Mouse (Mus musculus): ENCODE measurements around the gene Wwox. TPM values are rescaled to one million over a fixed set of nuclear protein-coding genes. Genes with fewer than 3 reads are reported as not detected.

Wwox gene
- polyA plus RNA-seq, 1 experiment from 2014 or later, result 11.6 TPM

- Histone ChIP-seq H3K9ac (replicated peaks; ENCODE audit: low read depth) (no peak overlapping the region), H3K9me3 (ENCODE audit: low read length) (no peaks in the 10 kb centered on the region), H3K27ac (ENCODE audit: low read length) (no peak overlapping the region), H3K4me1 (ENCODE audit: insufficient read depth, low read depth, low read length) (no peaks in the 10 kb centered on the region), H3K4me2 (replicated peaks; ENCODE audit: low read depth, low read length) (no peak overlapping the region), H3K36me3 (ENCODE audit: insufficient read depth, low read length) (no peaks in the 10 kb centered on the region), H3K4me3 (ENCODE audit: low read depth, low read length) (no peak overlapping the region), H3K27me3 (replicated peaks; ENCODE audit: insufficient read depth, low read length) (no peaks in the 10 kb centered on the region)
- WGBS, result 73% methylated on average over 12 of the region's 12 CpGs
- ATAC-seq (no peak), DNase-seq (ENCODE audit: low spot score) (no peak)
- no peak for TF ChIP-seq CTCF (IDR thresholded peaks at IDR 0.05)
- no peak for TF ChIP-seq EP300 (IDR thresholded peaks at IDR 0.05)
Observed at GRCm38 (mm10) chr8:115058193-115058835, 618.9 kb downstream of the Wwox start.

- no peak for ATAC-seq
- WGBS, result 88% methylated on average over 5 of the region's 5 CpGs
- H3K9ac ChIP-seq (replicated peaks; ENCODE audit: low read depth), result no peak overlapping the region
- H3K27ac ChIP-seq (ENCODE audit: low read length), result no peak overlapping the region
- H3K4me3 ChIP-seq (ENCODE audit: low read depth, low read length), result no peak overlapping the region
- H3K9me3 ChIP-seq (ENCODE audit: low read length), result no peaks in the 10 kb centered on the region
- no peaks in the 10 kb centered on the region for H3K36me3 ChIP-seq (ENCODE audit: insufficient read depth, low read length)
- H3K27me3 ChIP-seq (replicated peaks; ENCODE audit: insufficient read depth, low read length), result no peaks in the 10 kb centered on the region
- H3K4me1 ChIP-seq (ENCODE audit: insufficient read depth, low read depth, low read length), result no peaks in the 10 kb centered on the region
- no peak for TF ChIP-seq CTCF (IDR thresholded peaks at IDR 0.05)
- no peak overlapping the region for H3K4me2 ChIP-seq (replicated peaks; ENCODE audit: low read depth, low read length)
- no peak for DNase-seq (ENCODE audit: low spot score)
Observed at GRCm38 (mm10) chr8:115063623-115064022, 624.2 kb downstream of the Wwox start.

- no peak for DNase-seq (ENCODE audit: low spot score)
Observed at GRCm38 (mm10) chr8:115064691-115065090, 625.2 kb downstream of the Wwox start.

GRCm38 (mm10) chr8:115065386-115065785 is 625.9 kb downstream of the Wwox start:
- Histone ChIP-seq H3K4me3 (ENCODE audit: low read depth, low read length) (no peak overlapping the region), H3K4me2 (replicated peaks; ENCODE audit: low read depth, low read length) (no peak overlapping the region), H3K27me3 (replicated peaks; ENCODE audit: insufficient read depth, low read length) (no peaks in the 10 kb centered on the region), H3K4me1 (ENCODE audit: insufficient read depth, low read depth, low read length) (no peaks in the 10 kb centered on the region), H3K36me3 (ENCODE audit: insufficient read depth, low read length) (no peaks in the 10 kb centered on the region), H3K9me3 (ENCODE audit: low read length) (no peaks in the 10 kb centered on the region), H3K9ac (replicated peaks; ENCODE audit: low read depth) (no peak overlapping the region), H3K27ac (ENCODE audit: low read length) (no peak overlapping the region)
- TF ChIP-seq CTCF (IDR thresholded peaks at IDR 0.05), result no peak
- no peak for TF ChIP-seq EP300 (IDR thresholded peaks at IDR 0.05)
- 65% methylated on average over 7 of the region's 7 CpGs for WGBS
- ATAC-seq (no peak), DNase-seq (ENCODE audit: low spot score) (no peak)

More at GRCm38 (mm10) chr8:115064691-115065090, 625.2 kb downstream of the Wwox start:
- Histone ChIP-seq H3K27me3 (replicated peaks; ENCODE audit: insufficient read depth, low read length) (no peaks in the 10 kb centered on the region), H3K4me2 (replicated peaks; ENCODE audit: low read depth, low read length) (no peak overlapping the region), H3K27ac (ENCODE audit: low read length) (no peak overlapping the region), H3K4me1 (ENCODE audit: insufficient read depth, low read depth, low read length) (no peaks in the 10 kb centered on the region), H3K4me3 (ENCODE audit: low read depth, low read length) (no peak overlapping the region), H3K9ac (replicated peaks; ENCODE audit: low read depth) (no peak overlapping the region), H3K36me3 (ENCODE audit: insufficient read depth, low read length) (no peaks in the 10 kb centered on the region), H3K9me3 (ENCODE audit: low read length) (no peaks in the 10 kb centered on the region)
- no peak for TF ChIP-seq CTCF (IDR thresholded peaks at IDR 0.05)
- TF ChIP-seq EP300 (IDR thresholded peaks at IDR 0.05), result no peak
- no peak for ATAC-seq
- WGBS, result 87% methylated on average over 15 of the region's 15 CpGs

- Histone ChIP-seq H3K27ac (ENCODE audit: low read length) (no peak overlapping the region), H3K27me3 (replicated peaks; ENCODE audit: insufficient read depth, low read length) (no peaks in the 10 kb centered on the region), H3K4me2 (replicated peaks; ENCODE audit: low read depth, low read length) (no peak overlapping the region), H3K36me3 (ENCODE audit: insufficient read depth, low read length) (no peaks in the 10 kb centered on the region), H3K9me3 (ENCODE audit: low read length) (no peaks in the 10 kb centered on the region), H3K4me1 (ENCODE audit: insufficient read depth, low read depth, low read length) (no peaks in the 10 kb centered on the region), H3K4me3 (ENCODE audit: low read depth, low read length) (no peak overlapping the region), H3K9ac (replicated peaks; ENCODE audit: low read depth) (no peak overlapping the region)
- WGBS, result 89% methylated on average over 8 of the region's 8 CpGs
- no peak for TF ChIP-seq EP300 (IDR thresholded peaks at IDR 0.05)
- no peak for TF ChIP-seq CTCF (IDR thresholded peaks at IDR 0.05)
- DNase-seq (ENCODE audit: low spot score) (no peak), ATAC-seq (no peak)
Observed at GRCm38 (mm10) chr8:115066550-115067058, 627.1 kb downstream of the Wwox start.

GRCm38 (mm10) chr8:115068723-115069122 is 629.3 kb downstream of the Wwox start:
- Histone ChIP-seq H3K4me3 (ENCODE audit: low read depth, low read length) (no peak overlapping the region), H3K36me3 (ENCODE audit: insufficient read depth, low read length) (no peaks in the 10 kb centered on the region), H3K27ac (ENCODE audit: low read length) (no peak overlapping the region), H3K9me3 (ENCODE audit: low read length) (no peaks in the 10 kb centered on the region), H3K27me3 (replicated peaks; ENCODE audit: insufficient read depth, low read length) (no peaks in the 10 kb centered on the region), H3K4me1 (ENCODE audit: insufficient read depth, low read depth, low read length) (no peaks in the 10 kb centered on the region), H3K9ac (replicated peaks; ENCODE audit: low read depth) (no peak overlapping the region), H3K4me2 (replicated peaks; ENCODE audit: low read depth, low read length) (no peak overlapping the region)
- ATAC-seq (no peak), DNase-seq (ENCODE audit: low spot score) (no peak)
- 68% methylated on average over 5 of the region's 5 CpGs for WGBS
- TF ChIP-seq EP300 (IDR thresholded peaks at IDR 0.05), result no peak
- TF ChIP-seq CTCF (IDR thresholded peaks at IDR 0.05), result no peak

Data from lung, postnatal 0 days (tissue).